Mouse (Mus musculus) small intestine, adult 2 months (tissue): ENCODE measurements around the gene Parpbp.

ENCODE experiments used
- CTCF ChIP-seq: fragments of 200-500 bp; IDR thresholded peaks from 2 replicates; pipeline ENCODE4 v1.5.1; 2012; ENCODE audit warnings: low read depth, mild to moderate bottlenecking, control low read depth, inconsistent platforms, low read length, moderate library complexity, mixed read lengths; ENCODE audit not compliant: insufficient replicate concordance, insufficient read length; ENCODE audit errors: extremely low read depth
- POLR2A ChIP-seq: fragments of 200-500 bp; IDR thresholded peaks from 2 replicates; pipeline ENCODE4 v1.6.1; 2012; ENCODE audit warnings: low read depth, mild to moderate bottlenecking, control low read depth, inconsistent platforms, low read length, moderate library complexity

DNA sequence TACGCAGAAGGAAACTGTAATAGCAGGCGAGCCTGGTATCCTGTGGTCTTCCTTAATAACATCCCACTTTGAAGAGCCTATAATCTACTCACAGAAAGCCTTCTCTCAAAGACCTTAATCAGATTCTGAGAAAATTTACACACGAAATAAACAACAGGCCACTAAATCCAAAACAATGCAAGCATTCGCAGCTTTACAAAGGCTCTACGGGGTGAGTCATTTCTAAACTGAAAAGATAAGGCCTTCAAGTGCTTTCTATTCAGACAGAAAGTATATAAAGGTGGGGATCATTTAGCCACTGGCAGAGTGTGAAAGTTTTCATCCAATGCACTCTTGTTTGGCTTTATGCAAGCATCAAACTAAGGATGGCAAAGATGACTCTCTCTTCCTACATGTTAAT, 56.0 kb downstream of the Parpbp start, which contains the start of gene Pmch:
- TF ChIP-seq CTCF = no peak
- no peak for TF ChIP-seq POLR2A
